26 mouse cellular contexts compared by ENCODE assay signal in the genomic region with DNA sequence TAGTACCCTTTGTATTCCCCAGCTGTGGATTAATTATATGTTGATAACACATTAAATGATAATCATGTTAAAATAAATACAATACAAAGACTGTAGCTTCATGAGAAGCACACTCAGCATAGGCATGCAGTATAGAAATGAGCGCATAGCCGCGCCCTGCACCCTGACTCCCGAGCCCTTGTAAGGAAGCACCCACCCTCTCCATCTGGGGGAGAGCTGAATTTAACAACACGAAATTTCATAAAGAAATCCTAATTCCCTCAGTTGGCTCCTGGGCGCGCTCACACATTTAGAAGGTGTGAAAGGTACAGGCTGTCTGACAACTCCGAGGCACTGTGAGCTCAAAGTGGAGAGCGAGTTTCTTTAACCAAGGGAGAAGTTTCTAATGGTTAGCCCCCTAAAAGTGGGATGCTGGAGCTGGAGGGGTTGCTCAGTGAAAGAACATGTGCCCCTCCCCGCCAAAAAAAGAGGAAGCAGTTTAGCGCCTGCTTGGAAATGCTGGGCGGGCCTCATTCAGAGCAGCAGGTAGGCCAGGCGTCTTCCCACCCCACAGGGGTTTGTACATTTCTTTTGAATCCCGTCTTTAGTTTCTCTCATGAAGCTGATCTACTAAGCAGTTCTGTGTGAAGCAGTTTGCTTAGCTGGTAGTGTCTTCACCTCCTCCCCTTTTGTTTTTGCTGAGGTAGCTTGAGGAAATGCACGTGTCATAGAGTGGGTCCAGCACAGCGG. TPM values are rescaled to one million over a fixed set of nuclear protein-coding genes. Genes with fewer than 3 reads are reported as not detected.
DNase-seq lines count a peak whose midpoint lies in the region; ATAC-seq and TF ChIP-seq lines count a peak whose summit lies in the region.
"Had no signal": no experiment of that assay in that cellular context is flagged by ENCODE, and none has a peak within 500 bp of the region (broad histone marks: within the 10 kb centered on the region; RNA-seq: fewer than 3 reads in every experiment).

No protein-coding gene starts in this region.

- peak; percentile 39; the same call in 1 of the 2 replicates for ATAC-seq in midbrain, embryonic 16.5 days
- no peak for ATAC-seq in midbrain, embryonic 15.5 days (replicated peaks)
- ATAC-seq in stomach, postnatal 0 days (ENCODE audit: low FRiP score, low TSS enrichment) = no peak
- no peak for ATAC-seq in erythroblast, adult 5-6 weeks (replicated peaks; ENCODE audit: low FRiP score, poor library complexity, severe bottlenecking)
- ATAC-seq: activated CD4-positive, CD25-positive, alpha-beta regulatory T cell, adult 4 months; forebrain, embryonic 15.5 days; intestine, postnatal 0 days; midbrain, embryonic 13.5 days; Patski had no signal

- in situ Hi-C loops in ES-E14 (cut with MboI; ENCODE audit: low sequenced_read_pairs in 2 of 2, unreplicated experiment in 2 of 2) = no loop called here

- 82% methylated on average over 16 of the region's 16 CpGs for WGBS in midbrain, embryonic 16.5 days
- WGBS in midbrain, embryonic 15.5 days = 86% methylated on average over 16 of the region's 16 CpGs
- WGBS in stomach, postnatal 0 days = 81% methylated on average over 16 of the region's 16 CpGs

- DNase-seq in ES-E14 (ENCODE audit: low read depth, low spot score) = no peak
- DNase-seq in ZHBTc4 (ENCODE audit: low read depth, low spot score) = peak; percentile 53
- DNase-seq in stomach, postnatal 0 days (ENCODE audit: low spot score) = no peak
- no peak for DNase-seq in gastrocnemius, adult 2 months
- DNase-seq: adrenal gland, adult 8-10 months; cerebellum, adult 8-10 months; cerebellum, postnatal 36 days; gastrocnemius, postnatal 10 days; heart, adult 2 months; heart, postnatal 14 days; kidney, postnatal 25 days; lung, embryonic 14.5 days; thymus, postnatal 4 days had no signal

- H3K9me3 ChIP-seq in midbrain, embryonic 16.5 days (replicated peaks; ENCODE audit: control insufficient read depth, low read length, poor library complexity, severe bottlenecking) = no peaks in the 10 kb centered on the region
- no peaks in the 10 kb centered on the region for H3K9me3 ChIP-seq in midbrain, embryonic 15.5 days
- no peaks in the 10 kb centered on the region for H3K9me3 ChIP-seq in ES-E14 (ENCODE audit: control insufficient read depth, insufficient read depth, low read depth, low read length)
- H3K9me3 ChIP-seq in stomach, postnatal 0 days (ENCODE audit: control insufficient read depth, low read length) = no peaks in the 10 kb centered on the region
- H3K9me3 ChIP-seq: forebrain, embryonic 15.5 days; heart, embryonic 13.5 days; hindbrain, embryonic 12.5 days; megakaryocyte, embryonic 14.5 days; midbrain, embryonic 13.5 days; neural tube, embryonic 12.5 days had no signal

- no peak for TF ChIP-seq EP300 in stomach, postnatal 0 days (optimal IDR thresholded peaks at IDR 0.05)

- no peak overlapping the region for H3K4me3 ChIP-seq in midbrain, embryonic 16.5 days (ENCODE audit: low read depth, low read length)
- no peak overlapping the region for H3K4me3 ChIP-seq in midbrain, embryonic 15.5 days
- H3K4me3 ChIP-seq in ES-E14 (ENCODE audit: insufficient read depth in 1 of 2, low read depth in 1 of 2, low read length in 2 of 2, poor library complexity in 1 of 2, severe bottlenecking in 1 of 2) = no peak overlapping the region
- no peak overlapping the region for H3K4me3 ChIP-seq in stomach, postnatal 0 days (ENCODE audit: low read depth, low read length)
- H3K4me3 ChIP-seq in gastrocnemius, adult 2 months = no peak overlapping the region
- H3K4me3 ChIP-seq: forebrain, embryonic 15.5 days; heart, adult 2 months; heart, embryonic 13.5 days; hindbrain, embryonic 12.5 days; megakaryocyte, embryonic 14.5 days; midbrain, embryonic 13.5 days; neural tube, embryonic 12.5 days had no signal

- peaks cover 11% of the 10 kb centered on the region for H3K36me3 ChIP-seq in midbrain, embryonic 16.5 days (ENCODE audit: control insufficient read depth, insufficient read depth, low read length)
- H3K36me3 ChIP-seq in midbrain, embryonic 15.5 days (replicated peaks) = 0 out of 2 replicates have a peak, but pooled peaks cover 4% of the 10 kb centered on the region
- no peaks in the 10 kb centered on the region for H3K36me3 ChIP-seq in ES-E14 (ENCODE audit: control insufficient read depth, insufficient read depth, low read length, poor library complexity, severe bottlenecking)
- peaks cover 4% of the 10 kb centered on the region; the same call in 1 of the 2 replicates for H3K36me3 ChIP-seq in stomach, postnatal 0 days (ENCODE audit: control insufficient read depth, insufficient read depth, low read length)

- intact Hi-C loops in gastrocnemius, adult 2 months (cut with DNase I) = no loop called here

- no peaks in the 10 kb centered on the region for H3K27me3 ChIP-seq in midbrain, embryonic 16.5 days (ENCODE audit: control insufficient read depth, insufficient read depth, low read depth, low read length)
- no peaks in the 10 kb centered on the region for H3K27me3 ChIP-seq in midbrain, embryonic 15.5 days (replicated peaks)
- H3K27me3 ChIP-seq in stomach, postnatal 0 days (ENCODE audit: control insufficient read depth, insufficient read depth, low read length) = no peaks in the 10 kb centered on the region
- H3K27me3 ChIP-seq: forebrain, embryonic 15.5 days; heart, embryonic 13.5 days; hindbrain, embryonic 12.5 days; megakaryocyte, embryonic 14.5 days; midbrain, embryonic 13.5 days; neural tube, embryonic 12.5 days; Patski had no signal

- no peak overlapping the region for H3K4me2 ChIP-seq in midbrain, embryonic 16.5 days (ENCODE audit: low read length)
- H3K4me2 ChIP-seq in midbrain, embryonic 15.5 days = no peak overlapping the region
- H3K4me2 ChIP-seq in stomach, postnatal 0 days (replicated peaks; ENCODE audit: low read depth) = no peak overlapping the region
- H3K4me2 ChIP-seq: forebrain, embryonic 15.5 days; heart, embryonic 13.5 days; hindbrain, embryonic 12.5 days; lung, embryonic 14.5 days; midbrain, embryonic 13.5 days; neural tube, embryonic 12.5 days had no signal

- no peaks in the 10 kb centered on the region for H3K4me1 ChIP-seq in midbrain, embryonic 16.5 days (ENCODE audit: control insufficient read depth, insufficient read depth, low read length)
- no peaks in the 10 kb centered on the region for H3K4me1 ChIP-seq in midbrain, embryonic 15.5 days
- peaks cover 0 to 1% of the 10 kb centered on the region in 2 experiments; a peak in 1 of 4 replicates for H3K4me1 ChIP-seq in ES-E14 (ENCODE audit: control insufficient read depth in 2 of 2, insufficient read depth in 2 of 2, low read length in 2 of 2, poor library complexity in 1 of 2)
- no peaks in the 10 kb centered on the region for H3K4me1 ChIP-seq in stomach, postnatal 0 days (replicated peaks; ENCODE audit: control insufficient read depth, insufficient read depth)
- H3K4me1 ChIP-seq: neural tube, embryonic 12.5 days had no signal

- TF ChIP-seq CTCF in stomach, postnatal 0 days (IDR thresholded peaks at IDR 0.05; ENCODE audit: low read depth) = no peak
- TF ChIP-seq CTCF in gastrocnemius, adult 2 months (IDR thresholded peaks at IDR 0.05) = no peak

- no peak overlapping the region for H3K27ac ChIP-seq in midbrain, embryonic 16.5 days (ENCODE audit: low read length)
- no peak overlapping the region for H3K27ac ChIP-seq in midbrain, embryonic 15.5 days
- no peak overlapping the region for H3K27ac ChIP-seq in ES-E14 (ENCODE audit: insufficient read depth, low read depth, low read length, poor library complexity, severe bottlenecking)
- H3K27ac ChIP-seq in stomach, postnatal 0 days (replicated peaks) = 0 out of 2 replicates have a peak overlapping the region, but pooled peaks have one; percentile 4
- H3K27ac ChIP-seq in gastrocnemius, adult 2 months = no peak overlapping the region
- H3K27ac ChIP-seq: forebrain, embryonic 15.5 days; heart, adult 2 months; heart, embryonic 13.5 days; hindbrain, embryonic 12.5 days; liver, embryonic 14.5 days; midbrain, embryonic 13.5 days; neural tube, embryonic 12.5 days had no signal

- H3K9ac ChIP-seq in midbrain, embryonic 16.5 days (ENCODE audit: low read depth, low read length) = no peak overlapping the region
- no peak overlapping the region for H3K9ac ChIP-seq in midbrain, embryonic 15.5 days
- H3K9ac ChIP-seq in ES-E14 (ENCODE audit: insufficient read depth, low read depth, low read length, poor library complexity, severe bottlenecking) = no peak overlapping the region
- no peak overlapping the region for H3K9ac ChIP-seq in stomach, postnatal 0 days (ENCODE audit: low read length)
- H3K9ac ChIP-seq: forebrain, embryonic 15.5 days; heart, embryonic 13.5 days; hindbrain, embryonic 12.5 days; liver, embryonic 14.5 days; lung, embryonic 14.5 days; midbrain, embryonic 13.5 days; neural tube, embryonic 12.5 days had no signal

TF ChIP-seq in ES-E14, 5 proteins besides CTCF, POLR2A, EP300 and RAD21:
- TF ChIP-seq ZC3H11A (IDR thresholded peaks at IDR 0.05; ENCODE audit: borderline replicate concordance, low read depth, low read length) (no peak), MAFK (IDR thresholded peaks at IDR 0.05; ENCODE audit: insufficient read depth, low read depth, low read length) (0 out of 2 replicates have a peak, but pooled peaks have one; percentile 4)

RNA-seq across cellular contexts. Expression of a gene that starts 30.5 kb away (rescaled TPM):
- 1.2 and 1.7 TPM in 2 replicates for polyA plus RNA-seq in midbrain, embryonic 16.5 days (2015; fragmentation: Nextera tagmentation; extraction: Ambion mirVana)
- polyA plus RNA-seq in midbrain, embryonic 15.5 days (2015; fragmentation: Nextera tagmentation; extraction: Ambion mirVana) = 1.0 and 1.1 TPM in 2 replicates
- total RNA-seq in ES-E14 (2012; rRNA removed) = 4.6 and 6.0 TPM in 2 replicates
- 28.6 and 28.9 TPM in 2 replicates for polyA plus RNA-seq in stomach, postnatal 0 days (2015; fragmentation: Nextera tagmentation; extraction: Ambion mirVana)
- 0.42 and 0.96 TPM in 2 replicates for total RNA-seq in erythroblast, adult 5-6 weeks (2015; ENCODE audit: low replicate concordance)
- not detected in 2 replicates for total RNA-seq in erythroblast, adult 5-6 weeks (2017; ENCODE audit: low replicate concordance)
- under 1 TPM; 0.17 to 0.59 TPM for total RNA-seq in gastrocnemius, adult 2 months (2021)

RNA-seq across cellular contexts. Expression of a gene that starts 43.4 kb away (rescaled TPM):
- 36.1 and 37.9 TPM in 2 replicates for polyA plus RNA-seq in midbrain, embryonic 16.5 days (2015; fragmentation: Nextera tagmentation; extraction: Ambion mirVana)
- polyA plus RNA-seq in midbrain, embryonic 15.5 days (2015; fragmentation: Nextera tagmentation; extraction: Ambion mirVana) = 33.4 and 38.7 TPM in 2 replicates
- 27.7 and 31.8 TPM in 2 replicates for total RNA-seq in ES-E14 (2012; rRNA removed)
- polyA plus RNA-seq in stomach, postnatal 0 days (2015; fragmentation: Nextera tagmentation; extraction: Ambion mirVana) = 12.0 and 12.8 TPM in 2 replicates
- 6.5 and 17.1 TPM in 2 replicates for total RNA-seq in erythroblast, adult 5-6 weeks (2015; ENCODE audit: low replicate concordance)
- total RNA-seq in erythroblast, adult 5-6 weeks (2017; ENCODE audit: low replicate concordance) = 9.3 and 9.9 TPM in 2 replicates
- 1 to 10 TPM; 7.2 to 8.9 TPM for total RNA-seq in gastrocnemius, adult 2 months (2021)
